Mouse (Mus musculus) olfactory bulb, adult 2 months (tissue): Measurements from ENCODE around the gene Btbd3. TPM values are rescaled to one million over a fixed set of nuclear protein-coding genes. Genes with fewer than 3 reads are reported as not detected.

ENCODE experiments used
- H3K27ac ChIP-seq: fragments of 200-500 bp; 2 replicates; pipeline ENCODE4 v1.5.1; 2012; ENCODE audit warnings: low read depth, low read length; ENCODE audit not compliant: insufficient read depth
- H3K4me1 ChIP-seq: fragments of 200-500 bp; 2 replicates; pipeline ENCODE4 v1.6.1; 2012; ENCODE audit warnings: low read length; ENCODE audit not compliant: control insufficient read depth, insufficient read depth
- H3K4me3 ChIP-seq: fragments of 200-500 bp; 2 replicates; pipeline ENCODE4 v1.5.1; 2012; ENCODE audit warnings: mild to moderate bottlenecking, low read depth, low read length, moderate library complexity; ENCODE audit not compliant: insufficient read depth
- CTCF ChIP-seq: fragments of 200-500 bp; IDR thresholded peaks from 2 replicates; pipeline ENCODE4 v1.5.1; 2012; ENCODE audit warnings: low read depth, mild to moderate bottlenecking, low read length, moderate library complexity; ENCODE audit not compliant: insufficient read depth
- POLR2A ChIP-seq: fragments of 200-500 bp; IDR thresholded peaks from 2 replicates; pipeline ENCODE4 v1.6.1; 2012; ENCODE audit warnings: mild to moderate bottlenecking, low read depth, low read length, moderate library complexity; ENCODE audit not compliant: insufficient read depth
- WGBS: fragments of 180-500 bp; shearing (Covaris S2); methylation state at CpG from one replicate; pipeline ENCODE4 v1.1.7; 2018; 5-methylcytosine and 5-hydroxymethylcytosine counted together
- polyA plus RNA-seq: library from polyadenylated mRNA; stranded (reverse); fragments of >200 nt; gene quantifications from 2 replicates; pipeline ENCODE4 v1.2.4, GENCODE M21; 2012; ENCODE audit warnings: low replicate concordance; ENCODE audit not compliant: missing spikeins, insufficient read depth, insufficient read length

Gene Btbd3
- polyA plus RNA-seq, 1 experiment: not detected

GRCm38 (mm10) chr2:138277842-138278691 lies 21.7 kb downstream of the Btbd3 start:
- 4% methylated on average over 17 of the region's 17 CpGs for WGBS
- Histone ChIP-seq H3K4me1 (peaks cover 5% of the 10 kb centered on the region), H3K4me3 (peak overlapping the region; percentile 73), H3K27ac (peak overlapping the region; percentile 86)
- TF ChIP-seq CTCF (no peak), POLR2A (peak; percentile 92)

DNA sequence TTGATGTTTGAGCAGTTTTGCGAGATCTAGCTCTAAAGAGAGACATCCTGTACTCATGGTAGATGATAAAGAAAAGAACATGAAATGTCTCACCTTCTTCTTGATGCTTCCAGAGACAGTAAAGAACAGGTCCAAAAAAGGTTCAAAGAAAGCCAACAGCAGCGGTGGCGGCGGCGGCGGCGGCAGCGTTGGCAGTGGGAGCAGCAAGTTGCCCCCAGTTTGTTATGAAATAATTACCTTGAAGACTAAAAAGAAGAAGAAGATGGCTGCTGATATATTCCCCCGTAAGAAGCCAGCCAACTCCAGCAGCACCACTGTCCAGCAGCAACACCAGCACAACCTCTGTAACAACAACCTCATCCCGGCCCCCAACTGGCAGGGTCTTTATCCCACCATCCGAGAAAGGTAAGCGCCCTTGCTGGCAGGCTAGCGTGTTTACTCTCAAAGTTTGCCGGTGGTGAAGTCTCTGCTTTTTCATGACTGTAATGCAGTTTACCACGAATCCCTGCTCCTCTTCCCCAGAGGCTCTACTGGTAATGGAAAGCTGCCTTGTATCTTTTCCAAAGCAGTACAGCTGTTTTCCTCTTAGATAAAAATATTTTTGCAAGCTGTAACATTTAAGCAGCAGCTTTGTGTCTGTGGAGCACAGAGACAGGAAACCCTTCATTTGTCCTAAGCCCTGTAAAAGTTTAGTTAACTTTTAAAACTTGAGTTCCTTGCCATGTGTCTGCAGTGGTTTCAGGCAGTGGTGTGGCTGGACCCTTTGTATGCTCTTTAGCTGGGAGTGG lies 22.7 kb downstream of the Btbd3 start:
- H3K4me1 ChIP-seq: peaks cover 7% of the 10 kb centered on the region
- TF ChIP-seq CTCF (no peak), POLR2A (no peak)
- 25% methylated on average over 15 of the region's 15 CpGs for WGBS
- peak overlapping the region; percentile 86 for H3K27ac ChIP-seq
- peak overlapping the region; percentile 73 for H3K4me3 ChIP-seq

DNA sequence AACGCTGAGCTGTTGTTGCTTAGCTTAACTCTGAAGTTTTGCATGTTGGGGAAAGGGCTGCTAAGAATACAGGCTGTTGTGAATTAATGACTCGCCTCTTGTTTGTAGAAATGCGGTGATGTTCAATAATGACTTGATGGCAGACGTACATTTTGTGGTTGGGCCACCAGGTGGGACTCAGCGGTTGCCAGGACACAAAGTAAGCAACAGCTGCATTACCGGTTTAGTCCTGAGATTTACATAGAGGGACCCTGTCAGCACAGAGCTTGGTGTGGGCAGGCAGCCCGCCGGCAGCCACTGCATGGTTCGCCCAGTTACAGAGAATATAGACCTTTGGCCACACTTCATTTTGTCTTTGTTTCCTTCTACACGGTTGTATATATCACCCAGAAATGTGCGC lies 23.3 kb downstream of the Btbd3 start:
- TF ChIP-seq POLR2A (no peak), CTCF (no peak)
- peaks cover 9% of the 10 kb centered on the region for H3K4me1 ChIP-seq
- H3K27ac ChIP-seq: peak overlapping the region; percentile 86
- H3K4me3 ChIP-seq: peak overlapping the region; percentile 73
- WGBS: 30% methylated on average over 11 of the region's 11 CpGs

DNA sequence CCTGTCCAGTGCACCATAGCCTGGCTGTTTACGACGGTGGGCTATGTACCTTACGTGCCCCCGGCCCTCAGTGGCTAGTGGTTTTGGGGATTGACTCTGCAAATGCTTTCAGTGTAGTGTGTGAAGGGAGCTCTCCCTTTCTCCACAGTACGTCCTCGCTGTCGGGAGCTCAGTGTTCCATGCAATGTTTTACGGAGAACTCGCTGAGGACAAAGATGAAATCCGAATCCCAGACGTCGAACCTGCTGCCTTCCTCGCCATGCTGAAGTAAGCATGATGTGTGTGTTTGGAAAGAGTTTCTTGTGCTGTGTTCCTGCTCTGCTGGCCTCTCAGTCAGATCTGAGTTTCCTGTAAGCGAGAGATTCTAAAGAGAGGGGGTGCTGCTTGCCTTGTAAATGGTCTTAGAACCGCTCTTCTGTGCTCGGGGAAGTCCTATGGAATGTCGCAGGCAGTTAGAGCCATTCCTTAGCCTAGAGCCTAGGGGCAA lies 23.9 kb downstream of the Btbd3 start:
- peaks cover 9% of the 10 kb centered on the region for H3K4me1 ChIP-seq
- peak overlapping the region; percentile 86 for H3K27ac ChIP-seq
- TF ChIP-seq POLR2A (no peak), CTCF (no peak)
- peak overlapping the region; percentile 73 for H3K4me3 ChIP-seq
- 29% methylated on average over 17 of the region's 17 CpGs for WGBS

GRCm38 (mm10) chr2:138281550-138282201 lies 25.3 kb downstream of the Btbd3 start:
- TF ChIP-seq POLR2A: no peak
- H3K27ac ChIP-seq: peak overlapping the region; percentile 30; the same call in 1 of the 2 replicates
- H3K4me3 ChIP-seq: peak overlapping the region; percentile 44
- 45% methylated on average over 10 of the region's 10 CpGs for WGBS
- peaks cover 8% of the 10 kb centered on the region; the same call in 1 of the 2 replicates for H3K4me1 ChIP-seq

DNA sequence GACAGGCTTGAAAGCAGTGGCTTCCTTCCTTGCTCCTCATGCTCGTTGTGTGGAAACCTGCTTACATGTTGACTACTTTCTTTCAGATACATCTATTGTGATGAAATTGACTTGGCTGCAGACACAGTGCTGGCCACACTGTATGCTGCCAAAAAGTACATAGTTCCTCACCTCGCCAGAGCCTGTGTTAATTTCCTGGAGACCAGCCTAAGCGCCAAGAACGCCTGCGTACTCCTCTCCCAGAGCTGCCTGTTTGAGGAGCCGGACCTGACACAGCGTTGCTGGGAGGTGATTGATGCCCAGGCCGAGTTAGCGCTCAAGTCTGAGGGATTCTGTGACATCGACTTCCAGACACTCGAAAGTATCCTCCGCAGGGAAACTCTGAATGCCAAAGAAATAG lies 27.0 kb downstream of the Btbd3 start:
- Histone ChIP-seq H3K4me3 (no peak overlapping the region), H3K4me1 (peaks cover 8% of the 10 kb centered on the region; the same call in 1 of the 2 replicates), H3K27ac (no peak overlapping the region)
- TF ChIP-seq POLR2A (no peak), CTCF (no peak)
- WGBS: 73% methylated on average over 12 of the region's 12 CpGs

GRCm38 (mm10) chr2:138283856-138284255 lies 27.5 kb downstream of the Btbd3 start:
- Histone ChIP-seq H3K4me3 (no peak overlapping the region), H3K4me1 (peaks cover 8% of the 10 kb centered on the region; the same call in 1 of the 2 replicates), H3K27ac (no peak overlapping the region)
- TF ChIP-seq CTCF (no peak), POLR2A (no peak)
- WGBS: 97% methylated on average over 15 of the region's 15 CpGs

DNA sequence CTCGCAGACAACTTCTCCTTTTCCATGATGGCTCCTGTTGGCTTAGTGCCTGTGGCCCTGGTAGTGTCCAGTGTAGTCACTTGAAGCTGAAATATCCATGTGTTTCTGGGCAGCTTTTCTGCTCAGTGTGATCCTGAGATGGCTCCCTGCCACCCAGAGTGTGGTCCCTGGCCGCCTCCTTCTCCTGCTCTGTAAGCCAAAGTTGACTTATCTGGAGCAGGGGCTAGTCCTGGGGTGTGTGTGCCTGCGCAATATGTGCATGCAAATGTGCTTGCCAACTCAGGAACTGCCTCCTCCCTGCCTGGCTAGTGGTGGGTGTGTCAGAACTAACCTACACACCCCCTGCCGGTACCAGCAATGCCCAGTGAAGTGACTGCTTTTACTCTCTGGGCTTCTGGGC lies 29.4 kb downstream of the Btbd3 start:
- 91% methylated on average over 4 of the region's 4 CpGs for WGBS

DNA sequence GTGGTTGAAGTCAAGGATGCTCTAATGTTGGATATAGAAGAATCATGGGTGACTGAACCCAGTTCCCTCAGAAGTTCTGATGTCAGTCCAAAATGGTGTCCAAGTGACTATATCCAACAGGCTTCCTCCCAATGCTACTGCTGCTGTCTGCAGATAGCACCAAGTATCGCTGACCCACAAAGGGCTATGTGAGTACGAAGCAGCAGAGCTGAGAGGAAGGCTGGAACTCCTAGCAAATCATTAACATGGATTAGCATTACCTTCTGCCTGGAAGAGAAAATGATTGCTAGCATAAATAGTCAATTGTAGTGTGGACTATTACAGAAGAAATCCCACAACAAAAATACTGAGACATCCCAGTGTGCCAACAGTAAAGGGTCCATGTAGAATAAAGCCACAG lies 33.8 kb downstream of the Btbd3 start:
- H3K27ac ChIP-seq: no peak overlapping the region
- 91% methylated on average over 2 of the region's 2 CpGs for WGBS
- TF ChIP-seq POLR2A (no peak), CTCF (no peak)
- H3K4me1 ChIP-seq: peaks cover 3% of the 10 kb centered on the region; the same call in 1 of the 2 replicates
- no peak overlapping the region for H3K4me3 ChIP-seq

More for the DNA sequence above, 29.4 kb downstream of the Btbd3 start:
- H3K27ac ChIP-seq: no peak overlapping the region
- TF ChIP-seq CTCF (no peak), POLR2A (no peak)
- no peak overlapping the region for H3K4me3 ChIP-seq
- H3K4me1 ChIP-seq: peaks cover 8% of the 10 kb centered on the region; the same call in 1 of the 2 replicates
